Mouse (Mus musculus) macrophage (primary cell): ENCODE measurements around the gene Flt3. TPM values are rescaled to one million over a fixed set of nuclear protein-coding genes. Genes with fewer than 3 reads are reported as not detected.

ENCODE experiments used
- H3K27ac ChIP-seq: fragments of 350-480 bp; formaldehyde crosslinking; 2 replicates; pipeline ENCODE4 v1.9.0; 2021
- H3K36me3 ChIP-seq: fragments of 350-480 bp; formaldehyde crosslinking; 2 replicates; pipeline ENCODE4 v1.9.0; 2021; ENCODE audit errors: inconsistent target
- H3K4me3 ChIP-seq: fragments of 350-480 bp; formaldehyde crosslinking; 2 replicates; pipeline ENCODE4 v1.9.0; 2021; ENCODE audit errors: inconsistent target
- H3K79me2 ChIP-seq: fragments of 350-480 bp; formaldehyde crosslinking; 2 replicates; pipeline ENCODE4 v1.9.0; 2021; ENCODE audit errors: inconsistent target
- WGBS: methylation state at CpG from one replicate; pipeline ENCODE4 v1.1.7; 2026; ENCODE audit warnings: inconsistent platforms; ENCODE audit not compliant: missing documents; 5-methylcytosine and 5-hydroxymethylcytosine counted together
- polyA plus RNA-seq: library from polyadenylated mRNA; stranded (reverse); fragments of 250-400 nt; gene quantifications from 3 replicates; pipeline ENCODE4 v1.2.4, GENCODE M21; 2018; ENCODE audit warnings: inconsistent platforms

The Flt3 gene
- polyA plus RNA-seq, 1 experiment from 2014 or later: 0.75 TPM

DNA sequence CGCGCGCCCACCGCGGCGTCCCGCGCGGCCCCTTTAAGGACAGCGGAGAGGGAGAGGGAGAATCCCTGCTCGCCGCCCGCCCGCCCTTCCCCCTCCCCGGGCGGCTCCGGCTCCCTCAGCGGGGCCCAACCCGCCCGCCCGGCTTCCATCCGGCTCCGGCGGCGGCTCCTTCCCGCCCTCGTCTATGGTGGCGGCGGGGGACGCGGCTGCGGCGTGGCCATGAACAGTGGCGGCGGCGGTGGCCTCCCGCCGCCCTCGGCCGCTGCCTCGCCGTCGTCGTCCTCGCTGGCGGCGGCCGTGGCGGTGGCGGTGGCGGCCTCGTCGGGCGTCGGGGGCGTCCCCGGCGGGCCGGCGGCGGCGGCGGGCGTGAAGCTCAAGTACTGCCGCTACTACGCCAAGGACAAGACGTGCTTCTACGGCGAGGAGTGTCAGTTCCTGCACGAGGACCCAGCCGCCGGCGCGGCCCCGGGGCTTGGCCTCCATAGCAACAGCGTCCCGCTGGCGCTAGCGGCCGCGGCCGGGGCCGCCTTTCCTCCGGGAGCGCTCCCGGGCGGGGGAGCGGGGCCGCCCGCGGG, 30.2 kb upstream of the Flt3 start:
- Histone ChIP-seq H3K27ac (peak overlapping the region; percentile 80; the same call in 1 of the 2 replicates), H3K36me3 (no peaks in the 10 kb centered on the region), H3K79me2 (peaks cover 45% of the 10 kb centered on the region), H3K4me3 (no peak overlapping the region; the same call in 1 of the 2 replicates)
- WGBS: under 1% methylated on average over 45 of the region's 91 CpGs

DNA sequence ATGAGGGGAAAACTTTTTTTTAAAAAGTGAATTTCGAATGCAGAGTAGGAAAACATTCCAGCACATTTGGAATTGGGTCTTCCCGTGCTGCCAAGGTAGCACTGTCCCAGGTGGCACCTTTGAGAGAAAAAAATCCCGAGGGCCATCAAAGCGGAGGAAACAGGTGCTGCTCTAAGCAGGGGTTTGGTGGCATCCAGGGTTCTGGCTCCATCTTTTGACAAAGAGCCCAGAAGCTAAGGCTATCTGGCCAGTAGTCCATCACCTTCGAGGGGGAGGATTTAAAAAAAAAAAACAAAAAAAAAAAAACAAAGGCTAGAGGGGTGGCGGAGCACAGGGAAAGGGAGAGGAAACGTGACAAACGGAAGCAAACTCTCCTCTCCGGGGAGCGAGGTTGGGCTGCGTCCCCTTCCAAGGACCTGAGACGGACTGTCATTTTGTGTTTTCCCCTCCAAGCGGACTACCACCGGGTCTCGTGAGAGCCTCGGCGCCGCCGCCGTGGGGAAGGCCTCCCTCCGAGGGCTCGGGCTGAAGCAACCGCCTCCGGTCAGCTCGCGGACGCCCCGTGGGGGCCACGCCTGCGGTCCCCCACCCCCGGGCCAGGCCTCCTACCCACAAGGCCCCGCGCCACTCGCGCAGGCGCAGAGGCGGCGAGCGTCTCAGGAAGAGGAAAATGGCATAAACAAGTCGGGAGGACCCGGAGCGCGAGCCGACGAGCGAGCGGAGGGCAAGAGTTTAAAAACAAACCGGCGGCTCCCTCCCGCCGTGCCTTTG, 29.4 kb upstream of the Flt3 start, which contains the start of gene Pan3:
Gene Pan3 (plus strand): TSS at position 627 of the 771 bp plus-strand sequence.
- no peaks in the 10 kb centered on the region for H3K36me3 ChIP-seq
- H3K4me3 ChIP-seq: peak within 1 kb of the TSS; percentile 75
- under 1% methylated on average over 45 of the region's 51 CpGs for WGBS
- H3K27ac ChIP-seq: peak within 1 kb of the TSS; percentile 80
- peaks cover 38% of the 10 kb centered on the region for H3K79me2 ChIP-seq

GRCm38 (mm10) chr5:147426048-147426805, 25.9 kb upstream of the Flt3 start:
- Histone ChIP-seq H3K79me2 (peaks cover 3% of the 10 kb centered on the region), H3K36me3 (no peaks in the 10 kb centered on the region), H3K4me3 (no peak overlapping the region), H3K27ac (no peak overlapping the region)
- 19% methylated on average over 4 of the region's 4 CpGs for WGBS

- Histone ChIP-seq H3K36me3 (no peaks in the 10 kb centered on the region), H3K27ac (no peak overlapping the region), H3K79me2 (no peaks in the 10 kb centered on the region), H3K4me3 (no peak overlapping the region)
- WGBS: 94% methylated on average over 6 of the region's 6 CpGs
Observed at GRCm38 (mm10) chr5:147423612-147424011, 23.3 kb upstream of the Flt3 start.

DNA sequence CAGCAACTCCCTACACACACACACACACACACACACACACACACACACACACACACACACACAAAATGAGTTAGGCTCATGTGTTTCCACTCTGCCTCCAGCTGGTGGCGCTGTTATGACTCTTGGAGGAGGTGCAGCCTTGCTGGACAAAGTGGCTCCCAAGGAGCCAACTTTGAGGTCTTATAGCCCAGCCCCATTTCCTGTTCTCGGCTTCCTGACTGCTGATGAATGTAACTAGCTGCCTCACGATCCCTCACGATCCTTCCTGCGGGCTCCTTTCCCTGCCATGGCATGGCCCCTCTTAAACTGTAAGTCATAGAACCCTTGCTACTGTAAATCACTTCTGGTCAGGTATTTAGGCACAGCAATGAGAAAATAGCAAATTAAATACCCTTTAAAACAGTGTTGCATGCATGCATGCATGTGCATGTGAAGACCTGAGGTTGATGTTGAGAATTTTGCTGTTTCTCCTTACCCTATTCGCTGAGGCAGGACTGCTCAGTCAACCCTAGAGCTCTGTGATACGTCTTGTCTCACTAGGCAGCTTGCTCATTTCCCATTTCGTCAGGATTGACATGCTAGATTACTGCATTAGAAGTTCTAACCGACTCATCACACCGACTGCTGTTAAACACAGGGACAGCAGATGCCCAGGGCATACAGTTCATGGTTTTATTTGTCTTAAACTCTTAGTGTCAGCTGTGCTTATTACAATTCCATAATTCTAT, 18.3 kb upstream of the Flt3 start:
- Histone ChIP-seq H3K4me3 (peak overlapping the region; percentile 5; the same call in 1 of the 2 replicates), H3K79me2 (no peaks in the 10 kb centered on the region), H3K27ac (peak overlapping the region; percentile 54), H3K36me3 (no peaks in the 10 kb centered on the region)
- WGBS: 4% methylated on average over 9 of the region's 10 CpGs

GRCm38 (mm10) chr5:147417986-147418385, 17.7 kb upstream of the Flt3 start:
- H3K4me3 ChIP-seq: no peak overlapping the region
- 73% methylated on average over 1 of the region's 1 CpGs for WGBS
- no peak overlapping the region for H3K27ac ChIP-seq
- H3K36me3 ChIP-seq: no peaks in the 10 kb centered on the region
- H3K79me2 ChIP-seq: no peaks in the 10 kb centered on the region

- H3K36me3 ChIP-seq: no peaks in the 10 kb centered on the region
- WGBS: 85% methylated on average over 6 of the region's 6 CpGs
Observed at GRCm38 (mm10) chr5:147410585-147410984, 10.3 kb upstream of the Flt3 start.

GRCm38 (mm10) chr5:147408731-147409130, 8.4 kb upstream of the Flt3 start:
- 82% methylated on average over 23 of the region's 29 CpGs for WGBS
- no peaks in the 10 kb centered on the region for H3K36me3 ChIP-seq
- no peak overlapping the region for H3K27ac ChIP-seq
- no peak overlapping the region for H3K4me3 ChIP-seq
- no peaks in the 10 kb centered on the region for H3K79me2 ChIP-seq

More at GRCm38 (mm10) chr5:147410585-147410984, 10.3 kb upstream of the Flt3 start:
- no peak overlapping the region for H3K4me3 ChIP-seq
- no peaks in the 10 kb centered on the region for H3K79me2 ChIP-seq
- no peak overlapping the region for H3K27ac ChIP-seq

- Histone ChIP-seq H3K36me3 (no peaks in the 10 kb centered on the region), H3K27ac (no peak overlapping the region), H3K79me2 (no peaks in the 10 kb centered on the region), H3K4me3 (no peak overlapping the region)
- 98% methylated on average over 5 of the region's 5 CpGs for WGBS
Observed at GRCm38 (mm10) chr5:147406135-147406534, 5.8 kb upstream of the Flt3 start.

DNA sequence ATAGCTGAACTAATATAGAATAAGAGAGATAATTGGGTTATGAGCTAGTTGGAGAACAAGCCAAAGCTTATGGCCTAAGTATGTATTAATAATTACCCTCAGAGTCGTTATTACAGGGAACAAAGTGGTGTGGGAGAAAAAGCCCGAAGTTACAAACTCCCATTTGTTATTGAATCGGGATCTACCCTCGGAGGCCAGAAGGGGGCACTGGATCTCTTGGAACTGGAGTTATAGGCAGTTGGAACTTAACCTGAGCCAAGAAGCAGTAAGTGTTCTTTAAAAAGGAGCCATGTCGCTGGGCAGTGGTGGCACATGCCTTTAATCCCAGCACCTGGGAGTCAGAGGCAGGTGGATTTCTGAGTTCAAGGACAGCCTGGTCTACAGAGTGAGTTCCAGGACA, 2.2 kb upstream of the Flt3 start:
- no peak overlapping the region for H3K4me3 ChIP-seq
- no peaks in the 10 kb centered on the region for H3K36me3 ChIP-seq
- H3K27ac ChIP-seq: no peak overlapping the region
- H3K79me2 ChIP-seq: no peaks in the 10 kb centered on the region
- 14% methylated on average over 5 of the region's 5 CpGs for WGBS

DNA sequence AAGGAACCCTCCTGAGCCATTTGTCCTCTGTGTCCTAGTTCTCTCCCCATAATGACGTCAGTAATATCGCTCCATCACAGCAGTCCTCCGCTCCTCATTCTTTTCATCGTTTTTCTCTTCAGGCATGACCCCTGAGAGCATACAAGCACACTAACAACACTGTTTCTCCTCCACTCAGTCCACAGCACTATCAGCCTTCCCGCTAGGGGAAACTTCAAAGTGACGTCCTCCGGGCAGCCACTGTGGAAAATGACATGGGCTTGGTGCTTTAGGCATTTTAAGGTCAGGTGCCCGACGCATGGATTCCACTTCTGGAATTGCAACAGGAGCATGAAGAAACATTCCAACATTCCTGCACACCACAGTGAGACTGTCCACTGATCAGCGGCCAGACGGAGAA, 735 bp upstream of the Flt3 start:
- no peaks in the 10 kb centered on the region for H3K79me2 ChIP-seq
- H3K4me3 ChIP-seq: no peak overlapping the region
- no peaks in the 10 kb centered on the region for H3K36me3 ChIP-seq
- H3K27ac ChIP-seq: no peak overlapping the region
- WGBS: 40% methylated on average over 11 of the region's 11 CpGs

- WGBS: 3% methylated on average over 17 of the region's 17 CpGs
- H3K27ac ChIP-seq: no peak overlapping the region
Observed at GRCm38 (mm10) chr5:147400505-147400979, 253 bp upstream of the Flt3 start.

DNA sequence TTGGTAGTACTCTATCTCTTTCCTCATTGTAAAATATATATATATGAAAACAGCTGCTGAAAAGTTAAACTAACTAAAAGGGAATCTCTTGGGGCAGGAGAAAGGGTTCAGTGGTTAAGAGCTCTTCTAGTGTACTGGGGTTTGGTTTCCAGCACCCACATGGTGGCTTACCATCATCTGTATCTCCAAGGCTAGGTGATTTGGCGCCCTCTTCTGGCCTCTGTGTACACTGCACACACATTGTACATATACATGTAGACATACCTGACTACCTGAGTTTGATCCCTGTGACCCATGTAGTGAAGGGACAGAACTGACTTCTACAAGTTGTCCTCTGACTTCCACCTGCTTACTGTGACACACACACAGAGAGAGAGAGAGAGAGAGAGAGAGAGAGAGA, 5.2 kb downstream of the Flt3 start:
- H3K36me3 ChIP-seq: no peaks in the 10 kb centered on the region
- H3K4me3 ChIP-seq: no peak overlapping the region
- no peak overlapping the region for H3K27ac ChIP-seq
- WGBS: 89% methylated on average over 1 of the region's 1 CpGs
- no peaks in the 10 kb centered on the region for H3K79me2 ChIP-seq

More at GRCm38 (mm10) chr5:147400505-147400979, 253 bp upstream of the Flt3 start:
- no peaks in the 10 kb centered on the region for H3K79me2 ChIP-seq
- no peak overlapping the region for H3K4me3 ChIP-seq
- no peaks in the 10 kb centered on the region for H3K36me3 ChIP-seq

DNA sequence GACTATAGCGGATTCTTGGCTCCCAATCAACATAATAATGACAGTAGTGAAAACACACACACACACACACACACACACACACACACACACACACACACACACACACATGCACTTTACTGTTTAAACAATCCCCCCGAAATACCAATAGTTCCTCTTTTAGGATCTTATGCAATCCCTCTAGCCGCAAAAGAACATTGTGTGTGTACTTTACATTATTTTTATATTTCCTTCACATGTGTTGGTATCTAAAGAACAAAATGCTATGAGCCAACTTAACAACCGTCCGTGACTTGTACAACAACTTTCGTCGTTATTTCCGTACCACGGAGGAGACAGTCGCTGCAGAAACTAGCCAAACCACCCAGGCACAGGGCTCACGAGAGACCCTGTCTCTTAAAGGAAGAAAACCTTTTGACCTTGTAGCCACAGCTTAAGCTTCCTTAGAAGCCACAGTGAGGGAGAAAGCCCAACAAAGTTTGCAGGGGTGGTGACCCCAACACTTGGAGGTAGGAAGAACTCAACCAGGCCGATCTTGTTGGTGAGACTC, 7.5 kb downstream of the Flt3 start:
- no peak overlapping the region for H3K4me3 ChIP-seq
- WGBS: 4% methylated on average over 12 of the region's 12 CpGs

More for the DNA sequence above, 7.5 kb downstream of the Flt3 start:
- H3K36me3 ChIP-seq: no peaks in the 10 kb centered on the region
- H3K79me2 ChIP-seq: no peaks in the 10 kb centered on the region
- H3K27ac ChIP-seq: no peak overlapping the region
